16 mouse cellular contexts compared by ENCODE assay signal in genomic region chr17:87317947-87318346, GRCm38 (mm10). TPM values are rescaled to one million over a fixed set of nuclear protein-coding genes. Genes with fewer than 3 reads are reported as not detected.
A peak's percentile ranks its signal among the peaks of the same experiment; 100 is the strongest.
DNase-seq lines count a peak whose midpoint lies in the region; ATAC-seq and TF ChIP-seq lines count a peak whose summit lies in the region.
"Had no signal": no experiment of that assay in that cellular context is flagged by ENCODE, and none has a peak within 500 bp of the region (broad histone marks: within the 10 kb centered on the region; RNA-seq: fewer than 3 reads in every experiment).

No protein-coding gene starts in this region.

- 81% methylated on average over 9 of the region's 9 CpGs for WGBS in liver, embryonic 13.5 days (ENCODE audit: insufficient replicate concordance)
- WGBS in kidney, embryonic 14.5 days, result 81% methylated on average over 9 of the region's 9 CpGs

- peaks cover 27% of the 10 kb centered on the region for H3K36me3 ChIP-seq in liver, embryonic 13.5 days
- H3K36me3 ChIP-seq in kidney, embryonic 14.5 days (ENCODE audit: control insufficient read depth, insufficient read depth, low read length), result no peaks in the 10 kb centered on the region
- H3K36me3 ChIP-seq: limb, embryonic 13.5 days had no signal

- no peak for ATAC-seq in liver, embryonic 13.5 days (ENCODE audit: low read depth)
- ATAC-seq in kidney, embryonic 14.5 days (ENCODE audit: low FRiP score, low TSS enrichment), result no peak

- TF ChIP-seq CTCF in layer of hippocampus, adult 2 months (conservative IDR thresholded peaks at IDR 0.05), result no peak

- no peak overlapping the region for H3K4me3 ChIP-seq in layer of hippocampus, adult 2 months
- H3K4me3 ChIP-seq in liver, embryonic 13.5 days (replicated peaks), result no peak overlapping the region
- H3K4me3 ChIP-seq in kidney, embryonic 14.5 days (ENCODE audit: low read length), result no peak overlapping the region
- H3K4me3 ChIP-seq: limb, embryonic 13.5 days had no signal

- H3K4me1 ChIP-seq in liver, embryonic 13.5 days (replicated peaks), result peaks cover 33% of the 10 kb centered on the region
- H3K4me1 ChIP-seq in kidney, embryonic 14.5 days (ENCODE audit: control insufficient read depth, insufficient read depth, low read length), result peaks cover 9% of the 10 kb centered on the region; the same call in 1 of the 2 replicates

- no peak overlapping the region for H3K9ac ChIP-seq in liver, embryonic 13.5 days
- H3K9ac ChIP-seq in kidney, embryonic 14.5 days (ENCODE audit: low read depth, low read length), result no peak overlapping the region
- H3K9ac ChIP-seq: limb, embryonic 13.5 days had no signal

- H3K4me2 ChIP-seq in liver, embryonic 13.5 days, result no peak overlapping the region
- no peak overlapping the region for H3K4me2 ChIP-seq in kidney, embryonic 14.5 days (replicated peaks; ENCODE audit: low read depth, low read length)
- H3K4me2 ChIP-seq: limb, embryonic 13.5 days; midbrain, embryonic 11.5 days had no signal

- H3K27ac ChIP-seq in layer of hippocampus, adult 2 months, result peak overlapping the region; percentile 40; the same call in 1 of the 2 replicates
- H3K27ac ChIP-seq in liver, embryonic 13.5 days, result peak overlapping the region; percentile 21; the same call in 1 of the 2 replicates
- no peak overlapping the region for H3K27ac ChIP-seq in kidney, embryonic 14.5 days (ENCODE audit: low read depth, low read length)
- H3K27ac ChIP-seq: limb, embryonic 13.5 days; stomach, postnatal 0 days had no signal

- H3K9me3 ChIP-seq in liver, embryonic 13.5 days (replicated peaks), result no peaks in the 10 kb centered on the region
- peaks cover 6% of the 10 kb centered on the region; the same call in 1 of the 2 replicates for H3K9me3 ChIP-seq in kidney, embryonic 14.5 days (ENCODE audit: control insufficient read depth, low read length)

- H3K27me3 ChIP-seq in liver, embryonic 13.5 days, result no peaks in the 10 kb centered on the region
- no peaks in the 10 kb centered on the region for H3K27me3 ChIP-seq in kidney, embryonic 14.5 days (ENCODE audit: control insufficient read depth, insufficient read depth, low read length)

- no peak for DNase-seq in layer of hippocampus, adult 2 months (ENCODE audit: low spot score in 2 of 2)
- DNase-seq in layer of hippocampus, adult 9-10 months (ENCODE audit: low spot score), result no peak
- peak; percentile 95 for DNase-seq in cerebellum, adult 11-12 months
- DNase-seq in cerebellum, postnatal 14 days, result peak; percentile 50 to 68
- no peak for DNase-seq in liver, embryonic 13.5 days
- no peak for DNase-seq in frontal cortex, adult 2 months (ENCODE audit: extremely low spot score in 1 of 2, low spot score in 1 of 2)
- DNase-seq in thymus, postnatal 36 days, result no peak
- DNase-seq: embryo, embryonic 11 days; heart, postnatal 10 days; kidney, postnatal 14 days; lung, postnatal 14 days; right cerebral cortex, postnatal 4 days had no signal

RNA-seq across cellular contexts. Expression of gene Ttc7, which starts 35.3 kb away (rescaled TPM):
- 1 to 10 TPM; 7.0 to 8.6 TPM for total RNA-seq in layer of hippocampus, adult 2 months (2021)
- polyA plus RNA-seq in liver, embryonic 13.5 days (2015; fragmentation: Nextera tagmentation; extraction: Ambion mirVana), result 9.5 and 11.0 TPM in 2 replicates
- polyA plus RNA-seq in frontal cortex, adult 2 months (2012; rRNA removed), result 11.2 and 12.0 TPM in 2 replicates
- polyA plus RNA-seq in kidney, embryonic 14.5 days (2014; fragmentation: Nextera tagmentation; extraction: Ambion mirVana), result 4.0 and 5.7 TPM in 2 replicates

RNA-seq across cellular contexts. Expression of gene Mcfd2, which starts 52.2 kb away (rescaled TPM):
- 10 to 100 TPM; 56.0 to 62.6 TPM for total RNA-seq in layer of hippocampus, adult 2 months (2021)
- 50.2 and 53.9 TPM in 2 replicates for polyA plus RNA-seq in liver, embryonic 13.5 days (2015; fragmentation: Nextera tagmentation; extraction: Ambion mirVana)
- polyA plus RNA-seq in frontal cortex, adult 2 months (2012; rRNA removed), result 63.4 and 70.0 TPM in 2 replicates
- polyA plus RNA-seq in kidney, embryonic 14.5 days (2014; fragmentation: Nextera tagmentation; extraction: Ambion mirVana), result 82.6 and 104 TPM in 2 replicates

Comparison
In these comparisons a context has a peak if more than half of its experiments do, and no peak if none do; other contexts are left out.
1. DNase-seq: peak in cerebellum, adult 11-12 months (single experiment) and cerebellum, postnatal 14 days (2 of 2); none in layer of hippocampus, adult 2 months (0 of 2), layer of hippocampus, adult 9-10 months (single experiment), liver, embryonic 13.5 days (single experiment), frontal cortex, adult 2 months (0 of 2) and thymus, postnatal 36 days (0 of 2).